Mouse (Mus musculus): ENCODE measurements at regions not wholly inside any gene's neighbourhood (a gene's known extent, or its start where the extent isn't known, plus 50 kb on each side); places are given as distances from the start of the nearest gene placed in this dataset.

DNA sequence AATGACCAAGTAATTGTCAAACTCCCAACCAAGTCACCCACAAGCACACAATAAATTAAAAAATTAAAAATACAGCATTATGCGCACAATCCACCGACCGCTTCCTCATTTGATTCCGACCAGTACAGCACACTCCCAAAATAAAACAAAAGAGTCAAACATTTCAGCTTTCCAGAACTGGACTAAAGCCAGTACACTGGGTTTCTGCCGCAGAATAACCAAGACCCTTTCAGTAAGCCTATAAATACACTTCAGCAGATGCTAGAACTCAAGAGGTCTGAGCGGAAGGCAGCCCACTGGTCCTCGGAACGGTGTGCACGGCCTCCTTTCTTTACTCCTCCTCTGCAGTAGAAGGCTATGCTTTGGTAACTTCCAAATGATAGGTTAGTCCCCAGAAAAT lies 98.2 kb upstream of the Selenok start:
- DNase-seq (ENCODE audit: low spot score), result no peak

DNA sequence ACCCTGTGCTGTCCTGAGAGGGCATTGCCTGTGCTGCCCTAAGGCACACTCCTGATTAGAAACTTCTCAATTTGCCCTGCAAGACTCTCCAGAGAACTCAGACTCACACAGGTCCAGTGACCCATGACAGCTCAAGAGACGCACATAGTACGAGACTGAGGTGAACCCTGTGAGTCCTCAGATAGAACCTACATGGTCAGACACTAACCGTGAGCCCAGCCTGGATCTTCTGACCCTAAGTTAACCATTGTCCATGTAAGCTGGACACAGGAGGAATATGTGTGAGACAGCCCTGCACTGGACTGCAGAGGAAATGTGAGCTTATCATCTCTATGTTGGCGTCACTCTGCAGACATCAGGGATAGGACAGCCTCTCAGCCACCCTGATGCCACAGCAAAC lies 91.4 kb upstream of the Selenok start:
- no peak for DNase-seq (ENCODE audit: low spot score)

DNA sequence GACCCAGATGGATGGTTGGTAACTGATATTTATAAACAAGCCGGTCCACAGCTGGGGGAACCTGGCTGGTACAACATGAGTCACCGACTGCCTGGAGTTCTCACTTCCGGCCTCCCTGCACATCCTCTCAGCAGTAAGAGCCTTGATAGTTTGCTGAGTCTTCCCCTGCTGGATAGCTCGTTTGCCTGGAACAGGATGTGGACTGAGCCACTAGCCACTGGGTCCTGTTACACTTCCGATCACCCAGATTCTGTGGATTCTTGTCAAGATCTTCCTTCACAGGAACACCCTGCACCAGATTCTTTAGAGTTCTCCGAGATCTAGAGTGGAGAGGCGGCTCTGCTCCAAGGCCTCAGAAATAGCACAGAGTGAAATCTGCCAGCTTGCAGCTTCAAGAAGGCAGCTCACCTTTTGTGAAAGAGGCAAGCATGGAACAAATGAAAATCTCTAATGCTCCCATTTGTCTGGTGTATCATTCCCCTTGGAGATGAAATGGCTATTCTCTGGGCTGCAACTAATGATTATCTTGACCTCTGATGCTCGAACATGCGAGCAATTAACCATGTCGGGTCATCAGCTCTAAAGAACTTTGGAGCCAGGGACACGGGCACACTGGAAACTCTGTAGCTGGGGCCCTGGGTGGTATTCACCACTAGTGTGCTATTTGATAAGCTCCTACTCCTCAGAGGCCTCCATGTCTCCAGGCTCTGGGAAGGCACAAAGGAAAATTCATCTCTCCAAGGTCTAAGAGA lies 90.3 kb upstream of the Selenok start:
- no peak for DNase-seq (ENCODE audit: low spot score)

DNA sequence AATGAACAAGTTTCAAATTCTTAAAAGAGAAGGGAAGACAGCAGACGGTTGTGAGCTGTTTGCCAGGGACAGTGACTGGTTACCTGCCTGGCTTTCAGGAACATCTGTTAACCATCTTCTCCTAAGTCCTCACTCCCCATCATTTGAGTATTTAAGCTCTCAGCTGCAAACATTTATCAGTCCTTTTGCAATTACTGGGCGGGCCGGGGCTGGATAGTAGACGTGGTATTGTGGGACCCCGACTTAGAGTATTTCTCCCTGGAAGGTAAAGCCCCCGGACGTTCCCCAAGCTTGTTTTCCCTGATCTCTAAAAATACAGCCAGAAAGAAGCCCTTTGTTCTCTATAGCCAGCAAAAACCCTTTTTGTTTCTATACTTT lies 89.7 kb upstream of the Selenok start:
- DNase-seq (ENCODE audit: low spot score), result no peak

DNA sequence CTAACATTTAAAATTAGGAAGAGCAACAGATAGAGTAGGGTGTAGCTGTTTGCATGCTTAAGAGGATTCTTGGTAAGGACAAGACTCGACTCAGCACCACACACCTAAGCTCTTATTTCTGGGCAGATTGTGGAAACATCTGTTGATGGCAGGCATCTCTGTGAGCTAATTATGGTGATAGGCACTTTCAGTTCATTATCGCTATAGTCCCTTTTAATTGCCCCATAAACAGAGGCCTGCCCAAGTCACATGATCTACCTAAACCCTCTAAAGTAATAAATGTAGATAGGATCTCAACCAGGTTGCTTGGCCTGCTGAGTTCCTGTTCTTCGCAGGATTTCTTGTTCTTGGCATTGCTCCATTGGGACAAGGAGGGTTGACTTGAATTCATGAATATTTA lies 88.8 kb upstream of the Selenok start:
- DNase-seq (ENCODE audit: low spot score), result no peak

DNA sequence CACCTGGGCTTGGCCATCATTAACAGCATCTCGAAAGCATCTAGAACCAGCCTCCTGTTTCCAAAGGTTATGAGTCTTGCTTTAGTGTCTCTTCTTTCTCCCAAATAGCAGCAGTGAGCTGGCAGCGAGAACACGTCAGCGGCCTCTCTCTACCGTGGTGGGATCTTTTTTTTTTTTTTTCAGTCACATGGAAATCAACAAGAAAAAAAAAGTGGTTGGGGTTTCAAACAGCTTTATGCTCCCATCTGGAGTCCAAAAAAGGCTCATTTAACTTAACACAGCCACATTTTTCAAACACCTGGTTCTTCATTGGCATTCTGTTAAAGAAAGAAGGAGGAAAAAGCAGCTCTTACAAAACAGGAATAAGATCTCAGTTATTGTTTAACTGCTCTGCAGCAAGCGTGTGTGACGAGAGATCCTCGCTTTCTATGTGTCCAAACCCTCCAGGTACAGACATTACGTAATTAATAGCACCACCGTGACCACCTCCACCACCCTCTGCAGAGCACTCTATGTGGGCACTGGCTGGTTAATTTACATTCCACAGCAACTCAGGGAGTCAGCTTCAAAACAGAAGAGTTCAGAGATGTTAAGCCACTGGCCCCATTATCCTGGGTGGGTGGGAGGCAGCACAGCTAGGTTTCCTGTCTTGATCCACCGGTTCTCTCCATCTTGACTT lies 85.3 kb upstream of the Selenok start:
- DNase-seq (ENCODE audit: low spot score), result no peak

DNA sequence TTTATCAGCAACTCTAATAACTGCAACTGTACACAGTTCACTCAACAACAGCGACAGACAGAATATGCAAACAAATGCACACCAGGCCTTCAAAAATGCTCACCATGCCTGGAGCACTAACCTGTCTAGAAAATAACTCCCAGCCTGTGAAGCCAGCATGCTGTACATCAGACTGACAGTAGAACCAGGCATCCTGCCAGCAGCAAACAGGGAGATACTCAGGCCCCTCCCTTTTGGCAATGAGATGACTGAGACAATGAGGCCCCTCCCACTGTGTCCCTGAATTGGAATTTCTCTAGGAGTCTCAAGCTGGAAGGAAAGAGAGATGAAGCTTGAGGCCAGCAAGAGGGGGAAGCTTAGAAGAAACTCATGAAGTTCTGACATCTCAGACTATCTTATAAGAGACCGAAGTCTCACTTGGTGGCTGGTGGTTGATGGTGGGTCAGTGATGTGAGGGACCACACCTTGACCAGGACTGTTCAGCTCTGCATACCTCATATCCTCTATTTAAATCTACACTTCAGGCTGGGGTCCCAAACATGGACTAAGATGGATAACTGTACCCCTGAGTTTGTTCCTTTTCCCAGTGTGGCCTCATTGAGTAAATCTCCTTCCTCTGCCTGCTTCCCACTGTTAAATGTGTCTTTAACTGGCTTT lies 72.6 kb upstream of the Selenok start:
- peak; percentile 68 for DNase-seq (ENCODE audit: low spot score)

DNA sequence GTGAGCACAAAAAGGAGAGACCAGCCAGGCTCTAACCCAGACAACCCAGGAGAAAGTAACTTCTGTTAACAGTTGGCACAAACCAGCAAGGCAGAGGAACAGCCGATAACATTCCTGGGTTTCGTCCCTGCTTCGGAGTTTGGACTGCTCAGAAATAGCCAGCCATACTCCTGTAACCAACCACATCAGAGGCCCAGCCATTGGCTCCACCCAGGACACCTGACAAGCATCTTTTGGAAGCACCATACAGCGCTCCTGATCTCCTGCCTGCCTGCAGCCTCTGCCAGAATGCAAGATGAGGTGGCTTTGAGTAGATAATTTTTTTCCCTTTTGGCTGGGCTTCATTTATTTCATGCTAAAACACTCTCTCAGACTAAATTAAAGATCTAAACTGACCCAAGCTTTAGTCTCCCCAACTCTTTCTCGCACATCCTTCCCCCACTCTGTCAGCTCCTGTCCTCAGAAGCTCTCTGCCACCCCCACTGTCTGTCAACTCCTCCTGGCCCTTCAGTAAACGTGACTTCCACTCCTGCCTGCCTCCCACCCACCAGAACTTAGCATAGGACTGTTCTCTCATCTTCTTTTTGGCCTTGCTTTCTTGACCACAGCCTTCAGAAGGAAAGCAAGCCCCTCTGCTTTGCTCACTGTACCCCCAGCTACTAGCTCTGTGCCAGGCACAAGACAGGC lies 72.0 kb upstream of the Selenok start:
- DNase-seq (ENCODE audit: low spot score), result no peak

DNA sequence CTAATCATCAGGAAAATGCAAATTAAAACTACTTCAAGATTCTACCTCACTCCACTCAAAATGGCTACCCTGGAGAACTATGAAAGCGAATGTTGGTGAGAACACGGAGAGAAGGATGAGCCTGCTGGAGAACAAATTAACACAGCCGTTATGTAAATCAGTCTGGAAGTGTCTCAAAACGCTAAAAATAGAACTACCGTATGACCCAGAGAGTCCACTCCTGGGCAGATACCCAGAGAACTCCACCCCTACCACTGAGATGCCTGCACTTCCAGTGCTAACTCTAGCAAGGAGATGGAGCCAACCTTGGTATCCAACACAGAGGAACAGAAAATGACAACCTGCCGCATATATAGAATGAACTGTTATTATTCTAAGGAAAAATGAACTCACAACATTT lies 67.2 kb upstream of the Selenok start:
- DNase-seq (ENCODE audit: low spot score), result no peak

DNA sequence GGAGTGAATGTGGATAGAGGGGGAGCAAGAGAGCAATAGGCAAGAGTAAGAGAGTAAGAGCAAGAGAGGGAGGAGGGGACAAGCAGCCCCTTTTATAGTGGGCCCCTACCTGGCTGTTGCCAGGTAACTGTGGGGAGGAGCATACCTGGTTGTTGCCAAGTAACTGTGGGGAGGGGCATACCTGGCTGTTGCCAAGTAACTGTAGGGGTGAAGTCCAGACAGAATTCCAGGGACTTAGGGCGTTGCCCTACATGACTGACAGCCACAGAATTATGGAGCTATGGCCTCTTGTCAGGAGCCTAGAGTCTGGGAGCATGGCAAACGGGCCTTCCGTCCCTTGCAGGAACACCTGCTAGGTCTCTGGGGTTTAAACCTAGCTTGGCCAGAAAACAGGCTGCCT lies 64.5 kb upstream of the Selenok start:
- no peak for DNase-seq (ENCODE audit: low spot score)

DNA sequence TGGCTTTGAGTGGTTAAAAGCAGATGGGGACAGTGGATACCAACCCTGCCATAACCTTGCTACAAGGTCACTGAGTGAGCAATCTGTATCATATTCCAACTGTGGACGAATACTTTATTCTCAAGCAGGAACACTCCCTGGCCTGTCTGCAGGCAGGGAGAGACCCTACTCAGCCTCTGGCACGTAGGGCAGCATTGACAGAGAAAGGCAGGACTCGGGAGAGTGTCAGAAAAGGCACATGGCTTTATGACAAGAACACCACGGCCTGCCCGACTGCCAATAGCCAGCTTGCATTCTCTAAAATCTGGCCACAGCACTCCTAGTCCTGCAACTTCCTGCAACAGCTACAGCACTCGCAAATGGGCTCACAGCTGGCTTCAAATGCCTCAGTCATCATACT lies 63.3 kb upstream of the Selenok start:
- DNase-seq (ENCODE audit: low spot score), result no peak

DNA sequence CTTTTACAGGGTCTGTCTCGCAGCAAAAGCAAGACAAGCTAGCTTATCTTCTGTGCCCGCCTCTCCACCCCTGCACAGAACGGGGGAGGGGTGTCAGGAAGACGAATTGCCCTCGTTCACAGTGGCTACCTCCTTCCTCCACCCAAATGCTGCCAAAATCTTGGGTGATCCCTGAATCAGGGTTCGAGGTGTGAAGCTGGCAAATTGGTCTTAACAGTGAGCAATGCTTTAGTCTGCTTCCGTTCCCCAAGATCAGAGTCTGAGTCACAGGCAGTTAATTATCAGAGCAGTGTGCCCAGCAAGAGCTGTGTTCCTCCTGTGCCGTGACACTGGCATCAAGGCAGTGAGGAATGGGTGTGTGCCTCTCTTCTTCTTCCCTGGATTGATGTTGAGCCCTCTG lies 58.4 kb upstream of the Selenok start:
- DNase-seq (ENCODE audit: low spot score), result no peak

Data from ovary, adult 18-20 months (tissue).